8 mouse cellular contexts compared by ENCODE assay signal in the genomic region with DNA sequence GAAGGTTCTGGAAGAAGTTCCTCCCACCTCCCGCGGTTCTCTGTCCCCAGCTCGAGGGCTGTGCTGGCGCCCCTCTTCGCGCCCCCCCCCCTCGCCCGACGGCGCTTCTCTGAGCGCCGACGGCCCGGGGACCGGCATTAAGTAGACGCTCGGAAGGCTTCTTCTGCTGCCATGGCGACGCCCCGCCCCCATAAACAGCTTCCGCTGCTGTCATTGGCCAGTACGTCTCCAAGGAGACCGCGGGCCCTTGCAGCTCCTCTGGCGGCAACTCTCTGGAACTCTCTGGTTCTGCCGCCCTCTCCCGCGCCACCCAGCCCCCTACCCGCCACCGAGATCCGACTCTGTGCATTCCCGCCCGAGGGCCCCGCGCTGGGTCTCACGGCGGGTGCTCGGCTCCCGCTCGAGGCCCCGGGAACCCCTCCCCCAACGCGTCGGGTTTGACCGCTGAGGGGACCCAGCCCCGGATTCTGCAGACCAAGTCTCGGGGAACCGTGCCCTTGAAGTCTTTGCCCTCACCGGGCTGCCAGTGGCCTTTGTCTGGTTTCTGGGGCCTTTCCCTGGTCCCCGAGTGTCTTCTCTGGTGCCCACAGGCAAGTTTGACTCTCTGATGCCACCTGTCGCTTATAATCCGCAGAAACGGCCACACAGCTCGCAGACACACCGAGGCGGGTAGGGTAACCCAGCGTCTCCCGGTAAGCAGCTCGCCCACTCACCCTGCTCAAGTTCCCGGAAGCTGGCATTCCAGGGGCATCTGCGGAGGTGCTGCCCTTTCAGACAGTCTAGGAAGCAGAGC. TPM values are rescaled to one million over a fixed set of nuclear protein-coding genes. Genes with fewer than 3 reads are reported as not detected.
DNase-seq lines count a peak whose midpoint lies in the region; ATAC-seq and TF ChIP-seq lines count a peak whose summit lies in the region.

A gene (minus strand): TSS at position 156 of the 793 bp plus-strand sequence.

- no peaks in the 10 kb centered on the region for H3K79me2 ChIP-seq in C2C12 (ENCODE audit: control insufficient read depth, insufficient read depth)

- H3K4me2 ChIP-seq in heart, embryonic 12.5 days = peak within 1 kb of the TSS; percentile 99
- peak within 1 kb of the TSS; percentile 86 for H3K4me2 ChIP-seq in kidney, postnatal 0 days (ENCODE audit: low read length)
- H3K4me2 ChIP-seq in liver, embryonic 11.5 days = peak within 1 kb of the TSS; percentile 100
- peak within 1 kb of the TSS; percentile 96 for H3K4me2 ChIP-seq in stomach, embryonic 14.5 days (replicated peaks; ENCODE audit: low read depth, low read length)

- peaks cover 18% of the 10 kb centered on the region for H3K4me1 ChIP-seq in erythroblast, embryonic 14.5 days (ENCODE audit: control insufficient read depth)
- peaks cover 36% of the 10 kb centered on the region for H3K4me1 ChIP-seq in heart, embryonic 12.5 days (replicated peaks)
- peaks cover 33% of the 10 kb centered on the region for H3K4me1 ChIP-seq in kidney, postnatal 0 days (replicated peaks; ENCODE audit: insufficient read depth, low read length)
- H3K4me1 ChIP-seq in liver, embryonic 11.5 days (replicated peaks; ENCODE audit: control insufficient read depth, insufficient read depth, low read length) = peaks cover 26% of the 10 kb centered on the region
- H3K4me1 ChIP-seq in stomach, embryonic 14.5 days (ENCODE audit: control insufficient read depth, insufficient read depth, low read length) = peaks cover 28% of the 10 kb centered on the region

- WGBS in heart, embryonic 12.5 days = 1% methylated on average over 61 of the region's 61 CpGs
- WGBS in kidney, postnatal 0 days = under 1% methylated on average over 50 of the region's 61 CpGs
- under 1% methylated on average over 61 of the region's 61 CpGs for WGBS in liver, embryonic 11.5 days
- 0% methylated on average over 59 of the region's 61 CpGs for WGBS in stomach, embryonic 14.5 days

- peak; percentile 29 for TF ChIP-seq CTCF in C2C12 (IDR thresholded peaks at IDR 0.05; ENCODE audit: control insufficient read depth, insufficient read depth, insufficient read length)
- peak; percentile 45; the same call in 1 of the 2 replicates for TF ChIP-seq CTCF in brain, embryonic 14.5 days (IDR thresholded peaks at IDR 0.05; ENCODE audit: borderline replicate concordance, extremely low read depth, insufficient read depth, insufficient read length)
- peak; percentile 70 for TF ChIP-seq CTCF in kidney, postnatal 0 days (IDR thresholded peaks at IDR 0.05; ENCODE audit: low read depth)

- no peaks in the 10 kb centered on the region for H3K36me3 ChIP-seq in C2C12 (ENCODE audit: control insufficient read depth, insufficient read depth)
- H3K36me3 ChIP-seq in erythroblast, embryonic 14.5 days (ENCODE audit: control insufficient read depth) = no peaks in the 10 kb centered on the region
- no peaks in the 10 kb centered on the region for H3K36me3 ChIP-seq in heart, embryonic 12.5 days
- H3K36me3 ChIP-seq in kidney, postnatal 0 days (ENCODE audit: insufficient read depth, low read length) = no peaks in the 10 kb centered on the region
- H3K36me3 ChIP-seq in liver, embryonic 11.5 days (ENCODE audit: control insufficient read depth, insufficient read depth, low read length) = no peaks in the 10 kb centered on the region
- no peaks in the 10 kb centered on the region for H3K36me3 ChIP-seq in stomach, embryonic 14.5 days (ENCODE audit: control insufficient read depth, insufficient read depth, low read length)

- no peaks in the 10 kb centered on the region for H3K27me3 ChIP-seq in C2C12 (ENCODE audit: control insufficient read depth, insufficient read depth, insufficient read length)
- peaks cover 68% of the 10 kb centered on the region for H3K27me3 ChIP-seq in erythroblast, embryonic 14.5 days (ENCODE audit: control insufficient read depth)
- H3K27me3 ChIP-seq in heart, embryonic 12.5 days (replicated peaks) = peaks cover 61% of the 10 kb centered on the region
- peaks cover 10% of the 10 kb centered on the region; the same call in 1 of the 2 replicates for H3K27me3 ChIP-seq in kidney, postnatal 0 days (ENCODE audit: insufficient read depth, low read length)
- H3K27me3 ChIP-seq in liver, embryonic 11.5 days (replicated peaks; ENCODE audit: control insufficient read depth, insufficient read depth, low read length) = peaks cover 36% of the 10 kb centered on the region
- peaks cover 18% of the 10 kb centered on the region for H3K27me3 ChIP-seq in stomach, embryonic 14.5 days (ENCODE audit: control insufficient read depth, insufficient read depth, low read length)

- H3ac ChIP-seq in C2C12 (ENCODE audit: control insufficient read depth, insufficient read length, low read depth) = peak within 1 kb of the TSS; percentile 55

- DNase-seq in brain, embryonic 14.5 days (ENCODE audit: low read depth) = peak; percentile 99
- DNase-seq in kidney, postnatal 0 days (ENCODE audit: low spot score) = peak; percentile 96
- peak; percentile 95 for DNase-seq in liver, embryonic 11.5 days (ENCODE audit: low spot score)
- DNase-seq in naive thymus-derived CD4-positive, alpha-beta T cell, adult 2 months (ENCODE audit: low read depth) = peak; percentile 98

- no peak within 1 kb of the TSS for H3K27ac ChIP-seq in heart, embryonic 12.5 days (ENCODE audit: poor library complexity, severe bottlenecking)
- H3K27ac ChIP-seq in kidney, postnatal 0 days = peak within 1 kb of the TSS; percentile 75
- H3K27ac ChIP-seq in liver, embryonic 11.5 days (ENCODE audit: low read depth, low read length) = no peak within 1 kb of the TSS
- H3K27ac ChIP-seq in stomach, embryonic 14.5 days (ENCODE audit: low read length) = no peak within 1 kb of the TSS

- peak within 1 kb of the TSS; percentile 81 for H3K9ac ChIP-seq in heart, embryonic 12.5 days
- H3K9ac ChIP-seq in kidney, postnatal 0 days (ENCODE audit: low read depth, low read length) = peak within 1 kb of the TSS; percentile 71
- peak within 1 kb of the TSS; percentile 64 for H3K9ac ChIP-seq in liver, embryonic 11.5 days (ENCODE audit: low read depth, low read length)
- peak within 1 kb of the TSS; percentile 28; the same call in 1 of the 2 replicates for H3K9ac ChIP-seq in stomach, embryonic 14.5 days (replicated peaks; ENCODE audit: low read depth, low read length)

- peak; percentile 84 for ATAC-seq in heart, embryonic 12.5 days (ENCODE audit: insufficient number of reproducible peaks, low FRiP score)
- peak; percentile 77 for ATAC-seq in kidney, postnatal 0 days (replicated peaks; ENCODE audit: low FRiP score, low read depth)
- peak; percentile 82 for ATAC-seq in liver, embryonic 11.5 days (replicated peaks; ENCODE audit: low FRiP score)
- ATAC-seq in stomach, embryonic 14.5 days (ENCODE audit: insufficient number of reproducible peaks, insufficient read depth, low FRiP score, low read depth) = peak; percentile 87

- TF ChIP-seq POLR2A in brain, embryonic 14.5 days (IDR thresholded peaks at IDR 0.05; ENCODE audit: borderline replicate concordance, extremely low read depth, insufficient read depth, insufficient read length, poor library complexity, severe bottlenecking) = no peak

- peaks cover 3% of the 10 kb centered on the region; the same call in 1 of the 2 replicates for H3K9me3 ChIP-seq in erythroblast, embryonic 14.5 days (ENCODE audit: control insufficient read depth, low read length)
- H3K9me3 ChIP-seq in heart, embryonic 12.5 days (replicated peaks) = no peaks in the 10 kb centered on the region
- H3K9me3 ChIP-seq in kidney, postnatal 0 days (replicated peaks; ENCODE audit: low read length) = no peaks in the 10 kb centered on the region
- H3K9me3 ChIP-seq in liver, embryonic 11.5 days (ENCODE audit: control insufficient read depth, low read length) = no peaks in the 10 kb centered on the region
- H3K9me3 ChIP-seq in stomach, embryonic 14.5 days (ENCODE audit: control insufficient read depth, low read depth, low read length) = no peaks in the 10 kb centered on the region

- H3K79me3 ChIP-seq in C2C12 (ENCODE audit: low read depth) = no peaks in the 10 kb centered on the region

- H3K4me3 ChIP-seq in C2C12 (ENCODE audit: insufficient read depth, poor library complexity, severe bottlenecking) = peak within 1 kb of the TSS; percentile 41
- H3K4me3 ChIP-seq in erythroblast, embryonic 14.5 days (replicated peaks) = peak within 1 kb of the TSS; percentile 61
- peak within 1 kb of the TSS; percentile 69 for H3K4me3 ChIP-seq in heart, embryonic 12.5 days
- peak within 1 kb of the TSS; percentile 46 for H3K4me3 ChIP-seq in kidney, postnatal 0 days (replicated peaks; ENCODE audit: low read depth, low read length)
- peak within 1 kb of the TSS; percentile 73 for H3K4me3 ChIP-seq in liver, embryonic 11.5 days (ENCODE audit: low read depth, low read length)
- peak within 1 kb of the TSS; percentile 54 for H3K4me3 ChIP-seq in stomach, embryonic 14.5 days (ENCODE audit: low read depth, low read length)

TF ChIP-seq in C2C12, 6 proteins besides CTCF, POLR2A, EP300 and RAD21:
- TF ChIP-seq MYOD1 (IDR thresholded peaks at IDR 0.05; ENCODE audit: control insufficient read depth, insufficient read length, low read depth) (no peak), FOSL1 (IDR thresholded peaks at IDR 0.05; ENCODE audit: insufficient read depth, low read length, poor library complexity, severe bottlenecking) (no peak), MYOG (IDR thresholded peaks at IDR 0.05; ENCODE audit: control insufficient read depth, extremely low read depth, insufficient read length) (no peak), USF1 (IDR thresholded peaks at IDR 0.05; ENCODE audit: low read depth) (no peak), MAX (IDR thresholded peaks at IDR 0.05) (no peak), CEBPB (IDR thresholded peaks at IDR 0.05; ENCODE audit: low read depth) (no peak)

RNA-seq across cellular contexts. Expression of the gene that starts here (rescaled TPM):
- 0.14 TPM for polyA plus RNA-seq in C2C12 (2012; fragmentation: generic; extraction: Trizol)
- polyA plus RNA-seq in brain, embryonic 14.5 days (2012; rRNA removed) = 22.2 and 29.7 TPM in 2 replicates
- 0.01 and 0.02 TPM in 2 replicates for polyA plus RNA-seq in erythroblast, embryonic 14.5 days (2012)
- 0.15 and 0.40 TPM in 2 replicates for polyA plus RNA-seq in heart, embryonic 12.5 days (2016; fragmentation: Nextera tagmentation; extraction: Ambion mirVana)
- polyA plus RNA-seq in kidney, postnatal 0 days (2015; fragmentation: Nextera tagmentation; extraction: Ambion mirVana) = 2.5 TPM in 2 replicates
- 1.2 and 1.3 TPM in 2 replicates for polyA plus RNA-seq in liver, embryonic 11.5 days (2014; fragmentation: Nextera tagmentation; extraction: Ambion mirVana)
- polyA plus RNA-seq in stomach, embryonic 14.5 days (2014; fragmentation: Nextera tagmentation; extraction: Ambion mirVana) = 0.17 and 0.34 TPM in 2 replicates

Comparison
In these comparisons a context has a peak if more than half of its experiments do, and no peak if none do; other contexts are left out.
1. Peak in ATAC-seq, H3K4me3 ChIP-seq, H3K9ac ChIP-seq and H3K4me2 ChIP-seq in heart, embryonic 12.5 days; RNA of the gene not detected or under 1 TPM.
2. Peak in ATAC-seq, H3K4me3 ChIP-seq, H3K9ac ChIP-seq and H3K4me2 ChIP-seq in stomach, embryonic 14.5 days; RNA of the gene not detected or under 1 TPM.
3. H3K9ac ChIP-seq: peak in every context shown above with its lines; median percentile 81 in heart, embryonic 12.5 days; 71 in kidney, postnatal 0 days; 64 in liver, embryonic 11.5 days; 28 in stomach, embryonic 14.5 days.